Mouse (Mus musculus) embryonic stem cell, embryonic (primary cell): ENCODE measurements around the gene Farsa.

Experiments used
- CTCF ChIA-PET, 4 experiments: fragments of 300-600 bp in 2 of 4; fragments of 350-600 bp in 2 of 4; sonication (Branson Sonifier 250); formaldehyde crosslinking; loops; one replicate each; lab custom pipeline; 2022; ENCODE audit warnings: inconsistent platforms in 2 of 4; lab: Charles Lee
- POLR2A ChIA-PET, 4 experiments: fragments of 300-600 bp in 2 of 4; fragments of 350-600 bp in 2 of 4; sonication (Branson Sonifier 250); formaldehyde crosslinking; loops; one replicate each; lab custom pipeline; 2022; ENCODE audit warnings: antibody characterized with exemption in 4 of 4, inconsistent platforms in 1 of 4; lab: Charles Lee

Gene Farsa

GRCm38 (mm10) chr8:84856864-84857441, at the start of gene Farsa:
Gene Farsa (plus strand): TSS chr8:84856989.
- ChIA-PET POLR2A (interaction anchor here (0.6 to 23.0 kb wide), 69 partner anchors 10 to 587 kb away, joined by 3 to 705 read pairs (median 4); partner anchors contain the start of genes Calr (in 4 of the 4), Rad23a (in 4 of the 4), Syce2 (in 4 of the 4) and Tnpo2 (in 3 of the 4)), CTCF (interaction anchor here in 3 of 4 experiments (0.6 to 1.8 kb wide), 11 partner anchors 10 to 180 kb away, joined by 3 to 9 read pairs (median 3); partner anchors contain the start of genes Calr (in 1 of the 3), Dnase2a (in 1 of the 3), Syce2 (in 1 of the 3) and Tnpo2 (in 1 of the 3))

- CTCF ChIA-PET, result interaction anchor here (0.6 to 8.6 kb wide), 11 partner anchors 14 to 228 kb away, joined by 3 to 259 read pairs (median 4); no protein-coding TSS in a partner anchor
- POLR2A ChIA-PET, result interaction anchor here in 1 of 4 experiments (1.1 to 1.5 kb wide), 2 partner anchors 38 to 100 kb away, joined by 5 to 6 read pairs; partner anchors contain the start of gene Calr
Observed at GRCm38 (mm10) chr8:84809109-84809940, 47.5 kb upstream of the Farsa start.

DNA sequence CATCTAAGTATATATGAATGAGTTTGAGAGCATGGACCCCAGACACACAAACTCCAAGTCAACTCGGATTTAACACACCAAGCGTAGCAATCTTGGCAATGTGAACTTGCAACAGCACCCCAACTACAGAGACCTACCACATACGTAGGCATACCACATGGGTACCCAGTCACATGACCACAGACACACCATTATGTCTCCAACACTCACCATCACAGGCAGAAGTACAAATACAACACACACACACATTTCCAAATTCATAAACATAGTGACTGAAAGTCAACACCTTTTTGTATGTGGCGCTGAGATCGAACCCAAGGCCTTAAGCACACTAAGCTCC, 46.9 kb upstream of the Farsa start:
- POLR2A ChIA-PET, result interaction anchor here in 2 of 4 experiments (1.0 to 1.5 kb wide), 2 partner anchors 101 to 102 kb away, joined by 3 to 5 read pairs; no protein-coding TSS in a partner anchor
- CTCF ChIA-PET, result interaction anchor here in 3 of 4 experiments (0.6 to 8.6 kb wide), 10 partner anchors 14 to 102 kb away, joined by 3 to 259 read pairs (median 6); no protein-coding TSS in a partner anchor

GRCm38 (mm10) chr8:84810896-84811295, 45.9 kb upstream of the Farsa start:
- CTCF ChIA-PET, result interaction anchor here (0.6 to 8.6 kb wide), 21 partner anchors 13 to 217 kb away, joined by 3 to 259 read pairs (median 4); partner anchors contain the start of genes G430095P16Rik (in 1 of the 4) and Lyl1 (in 1 of the 4)
- POLR2A ChIA-PET, result interaction anchor here in 3 of 4 experiments (0.6 to 1.6 kb wide), 9 partner anchors 9 to 250 kb away, joined by 3 to 8 read pairs (median 4); partner anchors contain the start of gene Calr (in 1 of the 3)

DNA sequence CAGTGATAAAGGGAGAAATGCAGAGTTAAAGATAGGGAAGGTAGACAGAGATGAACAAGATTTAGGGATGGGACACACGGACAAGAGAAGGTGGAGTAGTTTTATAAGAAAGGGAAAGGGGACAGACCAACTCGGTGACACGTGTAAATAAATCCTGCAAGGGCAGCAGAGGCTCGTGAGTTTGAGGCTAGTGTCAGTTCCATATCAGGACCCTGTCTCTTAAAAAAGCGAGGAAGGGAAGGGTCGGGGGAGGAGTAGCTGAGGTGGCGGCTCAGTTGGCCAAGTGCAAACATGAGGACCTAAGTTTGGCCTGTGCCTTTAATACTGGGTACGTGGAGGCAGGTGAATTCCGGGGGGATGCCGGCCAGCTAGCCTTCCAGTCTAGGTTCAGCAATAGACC, 45.5 kb upstream of the Farsa start:
- CTCF ChIA-PET, result interaction anchor here (0.6 to 8.6 kb wide), 25 partner anchors 12 to 217 kb away, joined by 3 to 259 read pairs (median 3); partner anchors contain the start of genes G430095P16Rik (in 1 of the 4) and Lyl1 (in 1 of the 4)

DNA sequence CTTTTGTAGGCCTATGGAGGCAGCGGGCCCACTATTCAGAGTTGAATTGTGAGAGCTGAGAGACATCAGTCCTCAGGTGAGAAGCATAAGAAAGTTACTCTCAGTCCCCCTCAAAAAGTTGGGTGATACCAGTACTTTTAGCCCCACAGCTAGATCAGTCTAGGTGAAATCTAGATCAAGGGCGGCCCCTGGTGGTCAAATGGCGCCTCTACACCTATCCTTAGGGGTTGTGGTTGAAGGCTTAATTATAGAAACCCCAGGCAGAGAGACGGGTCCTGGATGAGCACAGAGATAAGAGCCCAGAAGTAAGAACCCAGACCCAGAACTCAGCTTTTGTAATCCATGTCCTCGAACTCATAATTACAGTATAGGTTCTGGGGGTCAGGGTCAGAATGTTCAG, 43.7 kb upstream of the Farsa start:
- ChIA-PET CTCF (interaction anchor here (0.5 to 8.6 kb wide), 75 partner anchors 8 to 787 kb away, joined by 3 to 259 read pairs (median 4); partner anchors contain the start of genes Dand5 (in 2 of the 4), Lyl1 (in 2 of the 4), Trmt1 (in 2 of the 4) and G430095P16Rik (in 1 of the 4)), POLR2A (interaction anchor here in 3 of 4 experiments (0.5 to 4.5 kb wide), 18 partner anchors 21 to 774 kb away, joined by 3 to 36 read pairs (median 4); partner anchors contain the start of genes Gcdh (in 1 of the 3), Nacc1 (in 1 of the 3) and Syce2 (in 1 of the 3))

More for the DNA sequence above, 45.5 kb upstream of the Farsa start:
- POLR2A ChIA-PET, result interaction anchor here (0.6 to 1.6 kb wide), 9 partner anchors 10 to 151 kb away, joined by 3 to 8 read pairs (median 4); partner anchors contain the start of gene Calr (in 1 of the 4)

DNA sequence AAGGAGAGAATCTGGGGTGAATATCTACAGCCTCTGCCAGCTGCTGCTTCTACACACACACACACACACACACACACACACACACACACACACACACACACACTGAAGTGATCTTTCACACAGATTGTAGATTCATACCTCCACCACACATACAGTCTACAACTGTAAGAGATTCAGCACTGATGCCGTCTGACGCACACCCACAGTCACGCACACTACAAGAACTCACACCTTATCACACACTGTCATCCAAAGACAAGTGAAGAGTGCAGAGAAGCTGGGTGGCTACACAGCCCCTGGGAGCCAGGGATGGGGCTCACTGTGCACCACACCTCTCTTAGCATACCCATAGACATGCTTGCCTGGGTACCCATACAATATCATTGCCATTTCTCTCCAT, 43.0 kb upstream of the Farsa start:
- ChIA-PET POLR2A (interaction anchor here in 3 of 4 experiments (0.5 to 4.5 kb wide), 22 partner anchors 10 to 166 kb away, joined by 3 to 36 read pairs (median 4); partner anchors contain the start of genes Calr (in 1 of the 3), Gcdh (in 1 of the 3), Nacc1 (in 1 of the 3) and Rad23a (in 1 of the 3)), CTCF (interaction anchor here (0.6 to 8.6 kb wide), 62 partner anchors 9 to 451 kb away, joined by 3 to 259 read pairs (median 5); partner anchors contain the start of genes Dand5 (in 2 of the 4), Lyl1 (in 2 of the 4), Nacc1 (in 1 of the 4) and Syce2 (in 1 of the 4))

- ChIA-PET POLR2A (interaction anchor here in 2 of 4 experiments (1.1 to 4.5 kb wide), 16 partner anchors 9 to 159 kb away, joined by 3 to 36 read pairs (median 11); partner anchors contain the start of genes Calr (in 2 of the 2), Rad23a (in 1 of the 2) and Trmt1 (in 1 of the 2)), CTCF (interaction anchor here (0.5 to 8.6 kb wide), 40 partner anchors 9 to 247 kb away, joined by 3 to 259 read pairs (median 7); partner anchors contain the start of genes Calr (in 1 of the 4), Dand5 (in 1 of the 4), G430095P16Rik (in 1 of the 4) and Lyl1 (in 1 of the 4))
Observed at GRCm38 (mm10) chr8:84814240-84814554, 42.6 kb upstream of the Farsa start.

- ChIA-PET POLR2A (interaction anchor here (0.6 to 4.5 kb wide), 68 partner anchors 9 to 256 kb away, joined by 3 to 36 read pairs (median 4); partner anchors contain the start of genes Calr (in 2 of the 4), Rad23a (in 2 of the 4), Trmt1 (in 2 of the 4) and Farsa (in 1 of the 4)), CTCF (interaction anchor here (0.5 to 8.6 kb wide), 118 partner anchors 8 to 776 kb away, joined by 3 to 259 read pairs (median 5); partner anchors contain the start of genes Nacc1 (in 3 of the 4), G430095P16Rik (in 2 of the 4), Calr (in 1 of the 4) and Dand5 (in 1 of the 4))
Observed at GRCm38 (mm10) chr8:84814555-84815441, 42.0 kb upstream of the Farsa start.

- ChIA-PET POLR2A (interaction anchor here (0.6 to 4.5 kb wide), 79 partner anchors 8 to 255 kb away, joined by 3 to 36 read pairs (median 4); partner anchors contain the start of genes Calr (in 3 of the 4), Lyl1 (in 2 of the 4), Rad23a (in 2 of the 4) and Trmt1 (in 2 of the 4)), CTCF (interaction anchor here (0.5 to 8.6 kb wide), 170 partner anchors 8 to 776 kb away, joined by 3 to 259 read pairs (median 4); partner anchors contain the start of genes Nacc1 (in 4 of the 4), Calr (in 2 of the 4), G430095P16Rik (in 2 of the 4) and Lyl1 (in 2 of the 4))
Observed at GRCm38 (mm10) chr8:84815547-84815946, 41.2 kb upstream of the Farsa start.

DNA sequence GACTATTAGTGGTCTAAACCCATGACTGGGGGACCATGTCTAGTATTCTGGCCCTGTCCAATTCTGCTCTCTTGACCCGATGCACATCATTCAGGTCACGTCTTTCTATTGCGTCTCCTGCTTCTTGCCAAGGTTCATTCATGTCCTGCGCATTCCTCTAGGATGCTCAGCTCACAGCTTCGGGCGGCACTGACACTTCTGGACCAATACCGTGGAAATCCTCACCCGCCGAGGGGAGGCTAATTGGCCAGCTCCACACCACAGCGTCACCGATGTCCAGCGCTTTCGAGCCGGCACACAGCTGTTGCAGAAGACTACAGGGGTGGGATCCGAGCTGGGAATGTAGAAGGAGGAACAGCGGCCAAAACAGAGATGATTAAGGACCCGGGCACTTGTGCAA, 40.7 kb upstream of the Farsa start:
- ChIA-PET POLR2A (interaction anchor here (0.6 to 4.5 kb wide), 68 partner anchors 8 to 1151 kb away, joined by 3 to 36 read pairs (median 4); partner anchors contain the start of genes Calr (in 3 of the 4), Lyl1 (in 2 of the 4), Rad23a (in 2 of the 4) and Trmt1 (in 2 of the 4)), CTCF (interaction anchor here (0.5 to 8.6 kb wide), 165 partner anchors 8 to 777 kb away, joined by 3 to 259 read pairs (median 4); partner anchors contain the start of genes Nacc1 (in 4 of the 4), Calr (in 2 of the 4), G430095P16Rik (in 2 of the 4) and Lyl1 (in 2 of the 4))

DNA sequence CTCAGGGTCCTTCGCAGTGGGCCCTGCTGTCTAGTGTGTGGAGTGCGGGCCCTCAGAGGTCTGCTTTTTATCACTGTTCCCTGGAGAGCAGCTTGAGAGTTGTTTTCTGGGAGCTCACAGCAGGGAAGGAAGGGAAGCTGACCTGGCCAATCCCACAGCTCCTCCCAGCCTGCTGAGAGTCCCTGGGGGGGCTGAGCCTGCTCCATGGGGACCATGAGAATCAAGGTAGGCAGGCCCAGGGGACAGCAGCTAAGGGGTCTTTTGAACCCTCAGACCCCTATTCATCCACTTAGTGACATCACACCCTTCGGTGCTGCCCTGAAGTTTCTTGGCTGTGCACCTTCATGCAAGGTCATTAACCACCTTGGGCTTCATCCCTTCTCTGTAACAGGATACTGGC, 34.1 kb upstream of the Farsa start, which contains the start of gene Dand5:
Gene Dand5, minus strand, starts transcription at position 101 of the 400 bp plus-strand sequence.
- POLR2A ChIA-PET, result interaction anchor here in 3 of 4 experiments (0.9 to 19.4 kb wide), 18 partner anchors 10 to 160 kb away, joined by 3 to 359 read pairs (median 4); partner anchors contain the start of genes Calr (in 2 of the 3), Farsa (in 1 of the 3), Ier2 (in 1 of the 3) and Nacc1 (in 1 of the 3)
- CTCF ChIA-PET, result interaction anchor here (0.7 to 6.5 kb wide), 21 partner anchors 9 to 257 kb away, joined by 3 to 78 read pairs (median 5); partner anchors contain the start of gene Rad23a (in 1 of the 4)

DNA sequence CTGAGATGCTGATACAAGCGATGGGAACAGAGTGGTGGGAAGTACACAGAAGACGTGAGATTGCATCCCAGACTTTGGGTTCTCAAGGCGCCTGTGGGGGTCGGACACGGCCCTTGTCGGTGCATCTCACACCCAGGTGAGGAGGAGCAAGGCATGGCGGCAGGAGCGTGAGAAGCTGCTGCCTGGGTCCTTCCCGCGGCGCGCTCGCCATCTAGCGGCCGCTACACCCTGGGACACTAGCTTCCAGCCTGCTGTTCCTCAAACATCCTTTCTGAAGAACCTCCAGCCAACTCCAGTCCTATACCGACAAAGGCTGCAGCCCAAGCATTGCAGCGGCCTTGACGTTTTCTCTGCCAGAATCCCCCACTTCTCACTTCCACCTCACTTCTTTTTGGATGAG, 33.1 kb upstream of the Farsa start:
- POLR2A ChIA-PET, result interaction anchor here in 3 of 4 experiments (0.5 to 19.4 kb wide), 32 partner anchors 8 to 924 kb away, joined by 3 to 359 read pairs (median 4); partner anchors contain the start of genes Calr (in 3 of the 3), Rad23a (in 2 of the 3), Adgrl1 (in 1 of the 3) and Farsa (in 1 of the 3)
- CTCF ChIA-PET, result interaction anchor here (0.5 to 6.5 kb wide), 61 partner anchors 8 to 310 kb away, joined by 3 to 78 read pairs (median 4); partner anchors contain the start of genes Gcdh (in 1 of the 4), Ier2 (in 1 of the 4), Nacc1 (in 1 of the 4) and Rad23a (in 1 of the 4)

- POLR2A ChIA-PET, result interaction anchor here (0.5 to 26.4 kb wide), 35 partner anchors 10 to 886 kb away, joined by 3 to 705 read pairs (median 4); partner anchors contain the start of genes Calr (in 3 of the 4), Rad23a (in 2 of the 4), Dnase2a (in 1 of the 4) and Farsa (in 1 of the 4)
Observed at GRCm38 (mm10) chr8:84825636-84826035, 31.2 kb upstream of the Farsa start.

More at GRCm38 (mm10) chr8:84825636-84826035, 31.2 kb upstream of the Farsa start:
- CTCF ChIA-PET, result interaction anchor here (0.6 to 6.5 kb wide), 17 partner anchors 10 to 815 kb away, joined by 3 to 78 read pairs (median 4); partner anchors contain the start of gene Farsa (in 1 of the 4)
